Mouse (Mus musculus): Measurements from ENCODE around the gene Mtmr4. TPM values are rescaled to one million over a fixed set of nuclear protein-coding genes. Genes with fewer than 3 reads are reported as not detected.

Mtmr4 gene
- total RNA-seq, 2 experiments from 2014 or later = 10.6 to 12.4 TPM

DNA sequence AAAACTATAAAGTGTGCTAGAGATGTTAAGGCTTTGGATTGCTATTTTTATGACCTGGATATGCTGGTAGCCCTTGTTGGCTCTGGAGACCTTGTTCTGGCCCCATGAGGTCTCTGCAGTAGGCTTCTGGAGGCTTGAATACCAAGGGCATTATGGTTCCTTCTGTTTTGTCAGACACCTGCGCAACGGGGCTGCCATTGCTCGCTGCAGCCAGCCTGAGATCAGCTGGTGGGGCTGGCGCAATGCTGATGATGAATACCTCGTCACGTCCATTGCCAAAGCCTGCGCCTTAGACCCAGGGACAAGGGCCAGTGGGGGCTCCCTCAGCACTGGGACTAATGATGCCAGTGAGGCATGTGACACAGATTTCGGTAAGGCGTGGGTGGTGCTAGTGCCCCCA is 10.3 kb downstream of the Mtmr4 start:
- H3K27ac ChIP-seq = no peak overlapping the region
- intact Hi-C loops (cut with DNase I) = no loop called here
- no peak for TF ChIP-seq CTCF (IDR thresholded peaks at IDR 0.05)
- H3K4me3 ChIP-seq = no peak overlapping the region
- no peak for DNase-seq

DNA sequence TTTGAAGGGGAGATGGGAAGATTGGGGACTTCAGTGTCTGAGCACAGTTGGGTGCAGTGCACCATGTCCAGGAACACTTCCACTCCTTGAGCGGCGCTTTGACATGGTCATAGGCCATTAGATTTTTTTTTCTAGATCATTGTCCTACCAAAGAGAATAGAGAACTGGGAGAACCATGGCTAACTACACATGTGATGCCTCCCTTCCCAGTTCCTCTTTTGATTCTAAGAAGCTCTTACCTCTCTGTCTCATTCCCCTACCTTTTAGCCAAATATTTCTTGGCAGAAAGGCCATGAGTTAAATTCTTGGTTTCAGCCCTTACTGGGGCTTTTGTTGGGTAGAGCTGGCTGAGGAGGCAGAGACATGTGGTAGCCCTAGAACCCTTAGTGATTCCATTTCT is 11.6 kb downstream of the Mtmr4 start:
- intact Hi-C loops (cut with DNase I) = no loop called here
- Histone ChIP-seq H3K27ac (no peak overlapping the region), H3K4me3 (no peak overlapping the region)
- TF ChIP-seq CTCF (IDR thresholded peaks at IDR 0.05) = no peak
- DNase-seq = no peak

DNA sequence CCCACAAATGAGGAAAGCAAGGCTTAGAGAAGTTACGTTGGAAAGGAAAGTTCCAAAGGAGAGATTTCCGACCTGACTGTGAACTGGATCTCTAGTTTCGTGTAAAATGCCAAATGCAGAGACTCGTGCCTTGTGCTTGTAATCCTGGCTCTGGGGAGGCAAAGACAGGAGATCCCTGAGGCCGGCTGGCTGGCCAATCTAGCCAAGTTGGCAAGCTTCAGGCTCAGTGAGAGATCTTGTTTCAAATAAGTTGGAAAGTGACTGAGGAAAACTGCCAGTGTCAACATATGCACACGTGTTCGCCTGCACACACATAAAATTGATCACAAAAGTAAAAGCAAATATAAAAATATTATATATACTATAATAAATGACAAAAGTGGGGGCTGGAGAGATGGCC is 17.3 kb downstream of the Mtmr4 start:
- intact Hi-C loops (cut with DNase I) = no loop called here
- Histone ChIP-seq H3K27ac (peak overlapping the region; percentile 80), H3K4me3 (0 out of 2 replicates have a peak overlapping the region, but pooled peaks have one; percentile 19)
- no peak for TF ChIP-seq CTCF (IDR thresholded peaks at IDR 0.05)
- peak; percentile 83 for DNase-seq

DNA sequence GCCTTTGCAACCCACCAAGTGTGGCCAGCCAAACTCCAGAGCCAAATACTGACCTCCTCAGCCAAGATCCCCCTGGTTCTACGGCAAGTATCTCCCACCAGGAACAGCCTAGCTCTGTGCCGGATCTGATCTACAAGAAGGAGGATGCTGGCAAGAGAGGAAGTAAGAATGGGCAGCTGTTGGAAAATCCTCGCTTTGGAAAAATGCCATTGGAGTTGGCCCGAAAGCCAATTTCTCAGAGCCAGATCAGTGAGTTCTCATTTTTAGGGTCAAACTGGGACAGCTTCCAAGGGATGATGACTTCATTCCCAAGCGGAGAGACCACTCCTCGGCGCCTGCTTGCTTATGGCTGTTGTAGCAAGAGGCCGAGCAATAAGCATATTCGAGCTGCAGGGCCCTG is 19.6 kb downstream of the Mtmr4 start:
- intact Hi-C loops (cut with DNase I) = no loop called here
- no peak for DNase-seq
- no peak for TF ChIP-seq CTCF (IDR thresholded peaks at IDR 0.05)

DNA sequence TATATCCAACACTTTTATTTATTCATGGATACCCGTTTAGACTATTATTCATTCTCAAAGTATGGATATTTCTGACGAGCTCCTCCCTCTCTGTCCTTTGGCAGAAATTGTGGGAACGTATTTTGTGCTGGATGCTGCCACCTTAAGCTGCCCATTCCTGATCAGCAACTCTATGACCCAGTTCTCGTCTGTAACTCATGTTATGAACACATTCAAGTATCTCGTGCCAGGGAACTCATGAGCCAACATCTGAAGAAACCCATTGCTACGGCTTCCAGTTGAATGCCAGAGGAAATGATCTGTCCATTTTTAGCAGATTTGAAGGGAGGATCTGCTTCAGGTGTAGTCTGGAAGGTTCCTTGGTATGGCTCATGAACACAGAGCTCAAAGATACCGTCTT is 22.0 kb downstream of the Mtmr4 start:
- intact Hi-C loops (cut with DNase I) = no loop called here

More for the DNA sequence above, 19.6 kb downstream of the Mtmr4 start:
- no peak overlapping the region for H3K27ac ChIP-seq
- H3K4me3 ChIP-seq = no peak overlapping the region

DNA sequence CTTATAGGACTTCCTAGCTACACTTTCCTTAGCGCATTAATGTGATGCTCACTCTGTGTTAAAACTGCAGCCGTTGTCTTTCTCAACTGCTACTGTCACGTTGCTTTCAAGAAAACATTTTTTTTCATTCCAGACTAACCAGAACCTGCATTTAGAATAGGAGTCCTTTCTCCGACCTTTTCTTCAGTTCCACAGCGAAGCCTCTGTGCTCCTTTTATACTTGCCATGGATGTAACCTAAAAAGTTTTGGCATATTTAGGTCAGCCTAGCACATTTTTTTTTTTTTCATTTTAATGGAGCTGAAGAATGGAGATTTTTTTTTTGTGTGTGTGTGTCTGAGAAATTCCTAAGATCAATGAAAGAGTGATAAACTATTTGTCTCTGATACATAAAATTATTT is 23.6 kb downstream of the Mtmr4 start:
- intact Hi-C loops (cut with DNase I) = no loop called here
- DNase-seq = no peak
- no peak overlapping the region for H3K4me3 ChIP-seq
- no peak overlapping the region for H3K27ac ChIP-seq
- no peak for TF ChIP-seq CTCF (IDR thresholded peaks at IDR 0.05)

More for the DNA sequence above, 22.0 kb downstream of the Mtmr4 start:
- TF ChIP-seq CTCF (IDR thresholded peaks at IDR 0.05) = no peak
- Histone ChIP-seq H3K4me3 (no peak overlapping the region), H3K27ac (no peak overlapping the region)
- no peak for DNase-seq

GRCm38 (mm10) chr11:87615952-87616351 is 24.0 kb downstream of the Mtmr4 start:
- Histone ChIP-seq H3K27ac (no peak overlapping the region), H3K4me3 (no peak overlapping the region)
- no peak for DNase-seq
- intact Hi-C loops (cut with DNase I) = no loop called here
- no peak for TF ChIP-seq CTCF (IDR thresholded peaks at IDR 0.05)

DNA sequence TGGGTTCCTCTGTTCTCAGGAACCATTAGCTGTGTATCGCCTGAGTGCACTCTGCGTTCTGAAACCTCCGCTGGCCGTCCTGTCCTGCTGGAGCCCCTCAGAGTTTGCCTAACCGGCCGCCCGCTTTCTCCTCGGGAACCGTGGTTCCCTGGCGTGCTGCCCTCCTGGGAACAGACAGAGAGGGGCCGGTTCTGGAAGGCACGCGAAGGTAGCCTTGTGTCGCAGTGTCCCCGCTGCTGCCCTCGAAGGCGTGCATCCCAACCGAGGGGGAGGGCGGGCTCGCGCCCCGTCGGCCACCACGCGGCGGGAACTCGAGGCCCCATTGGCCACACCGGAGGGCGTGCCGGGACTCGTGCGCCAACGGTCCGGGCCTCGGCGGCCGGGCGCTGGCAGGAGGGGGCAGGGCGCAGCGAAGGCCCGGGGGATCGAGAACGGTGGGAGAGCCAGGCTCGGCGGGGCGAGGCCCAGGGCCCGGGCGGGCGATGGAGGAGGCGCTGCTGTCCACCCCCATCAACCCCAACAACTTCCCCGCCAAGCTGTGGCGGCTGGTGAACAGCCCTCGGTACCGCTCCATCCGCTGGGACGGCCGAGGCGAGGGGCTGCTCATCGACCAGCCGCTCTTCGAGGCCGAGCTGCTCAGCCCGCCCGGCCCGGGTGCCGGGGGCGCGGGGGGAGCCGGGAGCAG is 25.0 kb downstream of the Mtmr4 start, which contains the start of gene Hsf5:
Hsf5 (plus strand) TSS at position 375 of the 685 bp plus-strand sequence.
- Histone ChIP-seq H3K27ac (no peak within 1 kb of the TSS), H3K4me3 (no peak within 1 kb of the TSS)
- intact Hi-C loops (cut with DNase I) = no loop called here
- no peak for DNase-seq
- no peak for TF ChIP-seq CTCF (IDR thresholded peaks at IDR 0.05)

DNA sequence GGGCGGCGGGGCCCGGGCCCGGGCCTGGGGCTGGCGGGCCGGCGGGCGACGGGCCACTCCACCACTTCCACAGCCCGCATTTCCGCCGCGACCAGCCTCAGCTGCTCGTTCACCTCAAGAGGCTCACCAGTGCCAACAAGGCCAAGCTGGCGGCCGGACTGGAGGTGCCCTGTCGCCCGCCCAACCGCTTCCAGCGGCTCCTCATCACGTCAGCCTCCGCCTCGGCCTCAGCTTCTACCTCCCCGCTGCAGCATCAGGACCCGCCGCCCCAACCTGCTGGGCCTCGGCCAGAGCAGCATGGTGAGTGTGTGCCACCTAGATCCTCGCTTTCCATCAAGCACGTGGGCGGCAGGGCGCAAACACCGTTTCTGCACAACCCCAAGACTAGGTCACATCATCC is 25.6 kb downstream of the Mtmr4 start:
- H3K27ac ChIP-seq = no peak overlapping the region
- no peak overlapping the region for H3K4me3 ChIP-seq
- TF ChIP-seq CTCF (IDR thresholded peaks at IDR 0.05) = no peak
- intact Hi-C loops (cut with DNase I) = no loop called here
- DNase-seq = no peak

GRCm38 (mm10) chr11:87623160-87623559 is 31.2 kb downstream of the Mtmr4 start:
- TF ChIP-seq CTCF (IDR thresholded peaks at IDR 0.05) = no peak
- no peak for DNase-seq
- Histone ChIP-seq H3K4me3 (no peak overlapping the region), H3K27ac (no peak overlapping the region)
- intact Hi-C loops (cut with DNase I) = no loop called here

DNA sequence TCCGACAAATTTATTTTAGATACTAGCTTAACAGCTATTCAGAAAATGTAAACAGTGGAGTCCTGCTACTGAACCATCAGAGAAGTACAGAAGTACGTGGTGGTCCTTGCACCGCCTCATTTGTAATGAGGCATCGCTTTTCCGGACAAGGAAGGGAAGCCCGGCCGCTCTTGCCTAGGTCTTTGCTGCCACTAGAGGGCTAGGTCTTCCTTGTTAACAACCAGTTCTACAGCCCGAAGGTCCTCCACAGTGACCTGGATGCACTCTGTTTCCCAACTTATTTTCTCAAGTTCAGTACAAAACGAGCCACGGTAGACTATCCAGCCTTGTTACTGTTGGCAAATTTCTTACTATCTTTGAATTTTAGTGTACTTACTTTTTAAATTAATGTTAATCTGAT is 37.9 kb downstream of the Mtmr4 start:
- Histone ChIP-seq H3K27ac (no peak overlapping the region), H3K4me3 (no peak overlapping the region)
- DNase-seq = no peak
- TF ChIP-seq CTCF (IDR thresholded peaks at IDR 0.05) = peak; percentile 60
- intact Hi-C loops (cut with DNase I) = no loop called here

DNA sequence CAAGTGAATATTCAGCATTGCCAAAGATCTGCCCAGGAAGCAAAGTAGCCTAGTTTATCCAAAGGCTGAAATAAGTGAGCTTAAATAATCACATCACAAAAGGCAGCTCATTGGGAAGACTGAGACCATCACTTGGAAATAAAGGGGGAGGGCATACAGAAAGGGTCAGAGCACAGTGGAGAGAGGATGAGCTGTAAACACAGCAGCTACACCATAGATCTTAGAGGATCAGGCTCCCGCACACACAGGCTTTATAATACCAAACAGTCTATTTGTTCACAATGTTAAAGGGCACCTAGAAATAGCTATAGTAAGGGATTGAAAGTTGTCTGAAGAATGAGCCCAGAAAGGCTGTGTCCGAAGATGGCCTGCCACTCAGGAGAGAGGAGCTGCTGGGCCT is 46.8 kb downstream of the Mtmr4 start:
- peak overlapping the region; percentile 84 for H3K27ac ChIP-seq
- intact Hi-C loops (cut with DNase I) = no loop called here
- peak overlapping the region; percentile 79 for H3K4me3 ChIP-seq
- TF ChIP-seq CTCF (IDR thresholded peaks at IDR 0.05) = no peak
- no peak for DNase-seq

DNA sequence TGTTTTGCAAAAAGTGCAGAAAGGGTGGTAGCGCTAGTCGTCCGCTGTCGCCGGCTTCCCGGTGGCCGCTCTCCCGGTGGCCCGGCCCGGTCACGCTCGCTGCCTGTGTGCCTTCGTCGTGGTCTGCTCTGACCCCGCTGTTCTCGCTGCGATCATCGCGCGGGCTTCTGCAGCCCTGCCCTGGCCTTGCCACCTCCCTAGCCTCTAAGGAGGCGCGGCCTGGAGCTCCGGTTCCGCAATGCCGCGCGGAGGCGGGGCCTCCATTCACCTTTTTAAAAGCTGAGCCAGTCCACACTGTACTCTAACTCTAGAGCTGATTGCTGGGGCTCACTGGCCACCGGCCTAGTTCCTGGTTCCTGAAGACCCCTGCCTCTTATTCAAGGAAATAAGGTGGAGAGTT is 47.2 kb downstream of the Mtmr4 start:
- intact Hi-C loops (cut with DNase I) = no loop called here
- no peak for TF ChIP-seq CTCF (IDR thresholded peaks at IDR 0.05)
- H3K27ac ChIP-seq = peak overlapping the region; percentile 84
- H3K4me3 ChIP-seq = peak overlapping the region; percentile 79
- DNase-seq = peak; percentile 71

- intact Hi-C loops (cut with DNase I) = no loop called here
Measured at GRCm38 (mm10) chr11:87642865-87643264, 50.9 kb downstream of the Mtmr4 start.

More at GRCm38 (mm10) chr11:87642865-87643264, 50.9 kb downstream of the Mtmr4 start:
- no peak for TF ChIP-seq CTCF (IDR thresholded peaks at IDR 0.05)
- DNase-seq = no peak
- Histone ChIP-seq H3K4me3 (no peak overlapping the region), H3K27ac (no peak overlapping the region)
